Mouse (Mus musculus) liver, adult 2 months (tissue): ENCODE data around the gene Mkrn1. TPM values are rescaled to one million over a fixed set of nuclear protein-coding genes. Genes with fewer than 3 reads are reported as not detected.

Experiments used
- DNase-seq: peaks from one replicate; pipeline ENCODE4 v3.0.0-alpha.2; 2011; ENCODE audit warnings: low read depth, low spot score; ENCODE audit errors: extremely low read depth
- H3K27ac ChIP-seq: fragments of 200-500 bp; replicated peaks from 2 replicates; pipeline ENCODE4 v1.5.1; 2012; ENCODE audit warnings: low read depth, mild to moderate bottlenecking, control low read depth, inconsistent platforms, low read length; ENCODE audit not compliant: insufficient read depth
- H3K27me3 ChIP-seq: fragments of 200-500 bp; 2 replicates; pipeline ENCODE4 v1.6.1; 2012; ENCODE audit warnings: mild to moderate bottlenecking, moderate library complexity, low read length, inconsistent platforms; ENCODE audit not compliant: control insufficient read depth, insufficient read depth
- H3K36me3 ChIP-seq: fragments of 200-500 bp; 2 replicates; pipeline ENCODE4 v1.6.1; 2012; ENCODE audit warnings: low read length, inconsistent platforms; ENCODE audit not compliant: control insufficient read depth, insufficient read depth
- H3K4me1 ChIP-seq: fragments of 200-500 bp; 2 replicates; pipeline ENCODE4 v1.6.1; 2011; ENCODE audit warnings: low read length; ENCODE audit not compliant: control insufficient read depth, insufficient read depth
- H3K4me3 ChIP-seq: fragments of 200-500 bp; 2 replicates; pipeline ENCODE4 v1.5.1; 2011; ENCODE audit warnings: low read depth, mild to moderate bottlenecking, control low read depth, low read length, moderate library complexity; ENCODE audit not compliant: insufficient read depth
- H3K79me2 ChIP-seq: fragments of 200-500 bp; 2 replicates; pipeline ENCODE4 v1.6.1; 2012; ENCODE audit warnings: inconsistent platforms, mild to moderate bottlenecking, low read length, moderate library complexity; ENCODE audit not compliant: control insufficient read depth, insufficient read depth
- H3K9ac ChIP-seq: fragments of 200-500 bp; 2 replicates; pipeline ENCODE4 v1.6.1; 2012; ENCODE audit warnings: low read depth, mild to moderate bottlenecking, control low read depth, inconsistent platforms, low read length
- CTCF ChIP-seq: fragments of 200-500 bp; IDR thresholded peaks from 2 replicates; pipeline ENCODE4 v1.5.1; 2011; ENCODE audit warnings: low read depth, low read length, control low read depth
- POLR2A ChIP-seq: fragments of 200-500 bp; IDR thresholded peaks from 2 replicates; pipeline ENCODE4 v1.6.1; 2011; ENCODE audit warnings: low read length, control low read depth; ENCODE audit not compliant: insufficient read depth; ENCODE audit errors: extremely low read depth
- WGBS: fragments of 180-500 bp; shearing (Covaris S2); methylation state at CpG from one replicate; pipeline ENCODE4 v1.1.7; 2018; 5-methylcytosine and 5-hydroxymethylcytosine counted together
- polyA plus RNA-seq: library from polyadenylated mRNA; depleted of rRNA; stranded (reverse); fragments of >200 nt; gene quantifications from 2 replicates; pipeline ENCODE4 v1.2.3, GENCODE M21; 2012
- total RNA-seq: library from RNA; depleted of rRNA; stranded (reverse); fragments of >200 nt; gene quantifications from 2 replicates; pipeline ENCODE4 v1.2.3, GENCODE M21; 2014

Mkrn1 gene
- total and polyA plus RNA-seq, 2 experiments, result 14.0 to 24.2 TPM

DNA sequence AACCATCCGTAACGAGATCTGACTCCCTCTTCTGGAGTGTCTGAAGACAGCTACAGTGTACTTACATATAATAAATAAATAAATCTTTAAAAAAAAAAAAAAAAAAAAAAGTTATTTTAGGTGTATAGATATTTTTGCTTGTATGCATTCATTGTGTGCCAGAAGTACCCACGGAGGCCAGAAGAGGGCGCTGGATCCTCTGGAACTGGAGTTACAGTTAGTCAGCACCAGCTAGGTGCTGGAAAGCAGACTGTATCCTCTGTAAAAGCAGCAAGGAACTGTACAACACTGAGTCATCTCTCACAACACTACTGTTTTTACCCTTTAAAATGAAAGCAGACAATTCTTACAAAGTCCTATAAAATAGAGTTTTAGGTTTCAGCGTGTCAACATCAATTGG, 4.5 kb downstream of the Mkrn1 start:
- H3K4me1 ChIP-seq, result peaks cover 2% of the 10 kb centered on the region
- peaks cover 7% of the 10 kb centered on the region for H3K79me2 ChIP-seq
- no peak overlapping the region for H3K4me3 ChIP-seq
- no peaks in the 10 kb centered on the region for H3K36me3 ChIP-seq
- TF ChIP-seq CTCF (peak; percentile 66), POLR2A (no peak)
- DNase-seq, result peak; percentile 32
- no peak overlapping the region for H3K27ac ChIP-seq
- H3K9ac ChIP-seq, result no peak overlapping the region
- 60% methylated on average over 3 of the region's 5 CpGs for WGBS
- H3K27me3 ChIP-seq, result no peaks in the 10 kb centered on the region

DNA sequence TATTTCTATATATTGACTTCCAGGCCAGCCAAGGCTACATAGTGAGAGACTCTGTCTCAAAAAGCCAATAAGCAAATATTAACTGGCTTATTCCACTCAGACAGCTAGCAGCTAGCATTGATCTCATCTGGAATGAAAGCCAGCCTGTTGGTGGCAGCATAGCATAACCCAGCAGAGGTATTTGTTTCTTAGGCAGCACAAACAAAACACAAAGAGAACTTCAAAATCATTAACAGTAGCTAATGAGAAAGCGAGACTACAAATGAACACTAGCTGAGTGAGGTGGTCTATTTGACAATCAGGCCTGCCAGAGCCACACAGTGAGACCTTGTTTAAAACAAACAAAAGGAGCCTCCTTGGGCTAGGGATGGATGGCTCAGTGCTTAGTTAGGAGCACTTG, 6.2 kb downstream of the Mkrn1 start:
- DNase-seq, result peak; percentile 48
- H3K36me3 ChIP-seq, result peaks cover 5% of the 10 kb centered on the region; the same call in 1 of the 2 replicates
- H3K79me2 ChIP-seq, result no peaks in the 10 kb centered on the region; the same call in 1 of the 2 replicates
- no peaks in the 10 kb centered on the region for H3K27me3 ChIP-seq
- H3K4me1 ChIP-seq, result peaks cover 1% of the 10 kb centered on the region
- H3K4me3 ChIP-seq, result no peak overlapping the region
- H3K9ac ChIP-seq, result no peak overlapping the region
- WGBS, result 39% methylated on average over 1 of the region's 1 CpGs
- no peak overlapping the region for H3K27ac ChIP-seq
- no peak for TF ChIP-seq CTCF
- no peak for TF ChIP-seq POLR2A

DNA sequence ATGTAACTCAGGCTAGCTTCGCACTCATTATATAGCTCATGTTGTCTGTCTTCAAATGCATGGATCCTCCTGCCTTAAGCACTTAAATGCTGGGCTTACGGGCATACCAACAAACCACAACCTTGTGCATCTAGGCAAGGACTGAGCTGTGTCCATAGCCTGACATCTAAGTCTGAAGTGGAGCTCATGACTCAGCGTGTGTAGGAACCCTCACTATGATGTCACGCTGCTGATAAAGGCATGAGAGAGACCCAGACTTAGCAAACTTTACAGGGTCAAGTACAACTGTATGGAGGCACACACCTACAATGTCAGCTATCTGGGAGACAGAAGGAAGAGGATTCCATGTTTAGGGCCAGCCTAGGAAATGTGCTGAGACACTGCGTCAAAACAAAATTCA, 13.8 kb downstream of the Mkrn1 start:
- Histone ChIP-seq H3K36me3 (peaks cover 26% of the 10 kb centered on the region), H3K27ac (no peak overlapping the region), H3K4me3 (no peak overlapping the region), H3K9ac (no peak overlapping the region), H3K4me1 (no peaks in the 10 kb centered on the region), H3K79me2 (no peaks in the 10 kb centered on the region; the same call in 1 of the 2 replicates), H3K27me3 (no peaks in the 10 kb centered on the region)
- 96% methylated on average over 5 of the region's 5 CpGs for WGBS
- no peak for DNase-seq
- TF ChIP-seq POLR2A (no peak), CTCF (no peak)

- 92% methylated on average over 2 of the region's 2 CpGs for WGBS
- no peaks in the 10 kb centered on the region for H3K27me3 ChIP-seq
- H3K4me1 ChIP-seq, result no peaks in the 10 kb centered on the region
- no peak for DNase-seq
- no peak for TF ChIP-seq CTCF
- no peak for TF ChIP-seq POLR2A
- H3K9ac ChIP-seq, result no peak overlapping the region
- H3K4me3 ChIP-seq, result no peak overlapping the region
- no peaks in the 10 kb centered on the region for H3K79me2 ChIP-seq
- H3K27ac ChIP-seq, result no peak overlapping the region
- peaks cover 38% of the 10 kb centered on the region for H3K36me3 ChIP-seq
Observed at GRCm38 (mm10) chr6:39403136-39403535, 17.1 kb downstream of the Mkrn1 start.

DNA sequence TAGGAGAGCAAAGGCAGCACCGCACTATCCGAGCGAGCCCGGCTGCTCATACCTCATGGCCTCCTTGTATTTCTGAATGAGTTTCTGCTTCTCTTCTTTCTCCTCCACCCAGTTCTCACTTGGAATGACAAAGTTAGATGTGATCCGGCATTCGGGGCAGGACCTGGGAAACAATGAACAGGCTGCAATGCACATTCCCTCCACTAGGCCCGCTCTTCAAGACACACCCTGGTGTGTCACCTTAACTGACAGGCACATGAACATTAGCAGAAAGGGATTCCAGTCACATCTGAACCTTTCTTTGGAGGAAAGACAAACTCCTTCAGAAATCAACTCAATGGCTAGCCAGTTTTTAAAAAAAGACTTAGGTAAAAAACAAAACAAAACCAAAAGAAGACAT, 19.9 kb downstream of the Mkrn1 start:
- H3K4me3 ChIP-seq, result no peak overlapping the region
- TF ChIP-seq POLR2A (no peak), CTCF (peak; percentile 69)
- WGBS, result 77% methylated on average over 7 of the region's 7 CpGs
- H3K79me2 ChIP-seq, result no peaks in the 10 kb centered on the region
- H3K27me3 ChIP-seq, result no peaks in the 10 kb centered on the region
- H3K4me1 ChIP-seq, result no peaks in the 10 kb centered on the region
- no peak overlapping the region for H3K27ac ChIP-seq
- peaks cover 35% of the 10 kb centered on the region for H3K36me3 ChIP-seq
- DNase-seq, result no peak
- no peak overlapping the region for H3K9ac ChIP-seq

- DNase-seq, result no peak
- Histone ChIP-seq H3K79me2 (no peaks in the 10 kb centered on the region), H3K27ac (no peak overlapping the region), H3K4me1 (no peaks in the 10 kb centered on the region), H3K9ac (no peak overlapping the region), H3K36me3 (peaks cover 22% of the 10 kb centered on the region), H3K27me3 (no peaks in the 10 kb centered on the region), H3K4me3 (no peak overlapping the region)
- TF ChIP-seq CTCF, result no peak
- TF ChIP-seq POLR2A, result no peak
- 92% methylated on average over 9 of the region's 9 CpGs for WGBS
Observed at GRCm38 (mm10) chr6:39398342-39398741, 21.9 kb downstream of the Mkrn1 start.
